In the genomic region with DNA sequence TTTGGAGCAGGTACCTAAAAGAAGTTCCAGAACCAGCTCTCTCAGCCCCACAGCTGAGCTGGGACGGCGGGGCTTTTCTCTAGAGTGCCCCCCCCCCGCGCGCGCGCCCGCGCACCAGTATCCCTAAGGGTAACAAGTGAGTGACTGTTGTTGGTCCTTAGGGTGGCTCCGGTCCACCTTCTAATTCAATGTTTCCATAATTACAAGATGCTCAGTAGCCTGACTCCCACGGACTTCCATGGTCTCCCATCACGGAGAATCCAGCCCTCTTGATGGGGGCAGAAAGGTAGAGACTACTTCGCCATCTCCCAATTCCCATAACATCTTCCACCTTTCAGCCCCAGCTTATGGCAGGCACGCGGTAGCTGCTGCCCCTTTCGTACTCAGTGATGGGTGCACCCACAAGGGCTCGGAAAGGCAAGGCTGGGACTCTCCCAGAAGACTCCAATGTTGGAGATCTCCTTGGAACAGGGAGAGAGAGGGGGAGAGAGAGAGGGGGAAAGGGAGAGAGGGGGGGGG, we compare ENCODE assay signal across 8 mouse cellular contexts. TPM values are rescaled to one million over a fixed set of nuclear protein-coding genes. Genes with fewer than 3 reads are reported as not detected.
DNase-seq lines count a peak whose midpoint lies in the region; ATAC-seq and TF ChIP-seq lines count a peak whose summit lies in the region.

No protein-coding gene starts in this region.

- ATAC-seq in kidney, postnatal 0 days (replicated peaks; ENCODE audit: low FRiP score, low read depth) = no peak
- peak; percentile 35 for ATAC-seq in midbrain, embryonic 13.5 days
- ATAC-seq in erythroblast, adult 5-6 weeks (replicated peaks; ENCODE audit: low FRiP score, poor library complexity, severe bottlenecking) = no peak

- peaks cover 36% of the 10 kb centered on the region for H3K36me3 ChIP-seq in kidney, postnatal 0 days (ENCODE audit: insufficient read depth, low read length)
- H3K36me3 ChIP-seq in hindbrain, embryonic 10.5 days = peaks cover 70% of the 10 kb centered on the region
- H3K36me3 ChIP-seq in midbrain, embryonic 13.5 days = peaks cover 63% of the 10 kb centered on the region

- peak overlapping the region; percentile 74 for H3K9ac ChIP-seq in kidney, postnatal 0 days (ENCODE audit: low read depth, low read length)
- peak overlapping the region; percentile 91 for H3K9ac ChIP-seq in midbrain, embryonic 13.5 days (replicated peaks)

- no peak overlapping the region for H3K27ac ChIP-seq in kidney, postnatal 0 days
- peak overlapping the region; percentile 99 for H3K27ac ChIP-seq in hindbrain, embryonic 10.5 days
- peak overlapping the region; percentile 92 for H3K27ac ChIP-seq in midbrain, embryonic 13.5 days

- no peaks in the 10 kb centered on the region for H3K9me3 ChIP-seq in kidney, postnatal 0 days (replicated peaks; ENCODE audit: low read length)
- no peaks in the 10 kb centered on the region for H3K9me3 ChIP-seq in hindbrain, embryonic 10.5 days
- no peaks in the 10 kb centered on the region for H3K9me3 ChIP-seq in midbrain, embryonic 13.5 days

- under 1% methylated on average over 17 of the region's 17 CpGs for WGBS in kidney, postnatal 0 days
- under 1% methylated on average over 17 of the region's 17 CpGs for WGBS in hindbrain, embryonic 10.5 days
- 0% methylated on average over 17 of the region's 17 CpGs for WGBS in midbrain, embryonic 13.5 days

- H3K4me1 ChIP-seq in kidney, postnatal 0 days (replicated peaks; ENCODE audit: insufficient read depth, low read length) = peaks cover 14% of the 10 kb centered on the region
- H3K4me1 ChIP-seq in hindbrain, embryonic 10.5 days (replicated peaks) = peaks cover 51% of the 10 kb centered on the region
- H3K4me1 ChIP-seq in midbrain, embryonic 13.5 days (replicated peaks) = peaks cover 37% of the 10 kb centered on the region

- no peaks in the 10 kb centered on the region for H3K27me3 ChIP-seq in kidney, postnatal 0 days (ENCODE audit: insufficient read depth, low read length)
- peaks cover 7% of the 10 kb centered on the region; the same call in 1 of the 2 replicates for H3K27me3 ChIP-seq in hindbrain, embryonic 10.5 days (ENCODE audit: insufficient read depth, poor library complexity, severe bottlenecking)
- no peaks in the 10 kb centered on the region for H3K27me3 ChIP-seq in midbrain, embryonic 13.5 days

- peak overlapping the region; percentile 77 for H3K4me2 ChIP-seq in kidney, postnatal 0 days (ENCODE audit: low read length)
- peak overlapping the region; percentile 73 for H3K4me2 ChIP-seq in midbrain, embryonic 13.5 days (replicated peaks)

- peak overlapping the region; percentile 68 for H3K4me3 ChIP-seq in kidney, postnatal 0 days (replicated peaks; ENCODE audit: low read depth, low read length)
- peak overlapping the region; percentile 85 for H3K4me3 ChIP-seq in hindbrain, embryonic 10.5 days
- H3K4me3 ChIP-seq in midbrain, embryonic 13.5 days (replicated peaks) = peak overlapping the region; percentile 90

- peak; percentile 14 for DNase-seq in kidney, postnatal 0 days (ENCODE audit: low spot score)
- DNase-seq in kidney, postnatal 14 days = no peak
- peak; percentile 56 to 65 for DNase-seq in cerebellum, postnatal 10 days
- no peak for DNase-seq in hindbrain, embryonic 10.5 days (ENCODE audit: low spot score)
- no peak for DNase-seq in gastrocnemius, postnatal 10 days
- no peak for DNase-seq in urinary bladder, postnatal 14 days (ENCODE audit: low spot score)

- TF ChIP-seq CTCF in kidney, postnatal 0 days (IDR thresholded peaks at IDR 0.05; ENCODE audit: low read depth) = no peak

RNA-seq across cellular contexts. Expression of gene Tmem132a, which starts 1.1 kb away (rescaled TPM):
- polyA plus RNA-seq in kidney, postnatal 0 days (2015; fragmentation: Nextera tagmentation; extraction: Ambion mirVana) = 43.5 and 45.0 TPM in 2 replicates
- 119 and 135 TPM in 2 replicates for polyA plus RNA-seq in hindbrain, embryonic 10.5 days (2016; fragmentation: Nextera tagmentation; extraction: Ambion mirVana)
- polyA plus RNA-seq in midbrain, embryonic 13.5 days (2015; fragmentation: Nextera tagmentation; extraction: Ambion mirVana) = 196 and 215 TPM in 2 replicates
- not detected in 2 replicates for total RNA-seq in erythroblast, adult 5-6 weeks (2015; ENCODE audit: low replicate concordance)
- not detected in 2 replicates for total RNA-seq in erythroblast, adult 5-6 weeks (2017; ENCODE audit: low replicate concordance)
- 10 to 100 TPM; 26.9 to 29.9 TPM for total RNA-seq in gastrocnemius, postnatal 10 days (2021)

RNA-seq across cellular contexts. Expression of gene Tmem109, which starts 13.1 kb away (rescaled TPM):
- polyA plus RNA-seq in kidney, postnatal 0 days (2015; fragmentation: Nextera tagmentation; extraction: Ambion mirVana) = 87.0 and 89.6 TPM in 2 replicates
- polyA plus RNA-seq in hindbrain, embryonic 10.5 days (2016; fragmentation: Nextera tagmentation; extraction: Ambion mirVana) = 50.8 and 57.3 TPM in 2 replicates
- polyA plus RNA-seq in midbrain, embryonic 13.5 days (2015; fragmentation: Nextera tagmentation; extraction: Ambion mirVana) = 34.4 and 35.0 TPM in 2 replicates
- 6.3 and 10.4 TPM in 2 replicates for total RNA-seq in erythroblast, adult 5-6 weeks (2015; ENCODE audit: low replicate concordance)
- 2.4 and 6.6 TPM in 2 replicates for total RNA-seq in erythroblast, adult 5-6 weeks (2017; ENCODE audit: low replicate concordance)
- 100 to 1,000 TPM; 208 to 212 TPM for total RNA-seq in gastrocnemius, postnatal 10 days (2021)

RNA-seq across cellular contexts. Expression of gene Prpf19, which starts 26.3 kb away (rescaled TPM):
- polyA plus RNA-seq in kidney, postnatal 0 days (2015; fragmentation: Nextera tagmentation; extraction: Ambion mirVana) = 30.6 and 35.2 TPM in 2 replicates
- polyA plus RNA-seq in hindbrain, embryonic 10.5 days (2016; fragmentation: Nextera tagmentation; extraction: Ambion mirVana) = 35.9 and 43.5 TPM in 2 replicates
- polyA plus RNA-seq in midbrain, embryonic 13.5 days (2015; fragmentation: Nextera tagmentation; extraction: Ambion mirVana) = 45.4 and 49.5 TPM in 2 replicates
- total RNA-seq in erythroblast, adult 5-6 weeks (2015; ENCODE audit: low replicate concordance) = 10.0 and 14.4 TPM in 2 replicates
- total RNA-seq in erythroblast, adult 5-6 weeks (2017; ENCODE audit: low replicate concordance) = 26.3 and 59.3 TPM in 2 replicates
- total RNA-seq in gastrocnemius, postnatal 10 days (2021) = 100 to 1,000 TPM; 264 to 270 TPM

RNA-seq across cellular contexts. Expression of gene Slc15a3, which starts 29.2 kb away (rescaled TPM):
- polyA plus RNA-seq in kidney, postnatal 0 days (2015; fragmentation: Nextera tagmentation; extraction: Ambion mirVana) = 0.83 and 0.93 TPM in 2 replicates
- 0.50 and 0.93 TPM in 2 replicates for polyA plus RNA-seq in hindbrain, embryonic 10.5 days (2016; fragmentation: Nextera tagmentation; extraction: Ambion mirVana)
- polyA plus RNA-seq in midbrain, embryonic 13.5 days (2015; fragmentation: Nextera tagmentation; extraction: Ambion mirVana) = 0.28 and 0.59 TPM in 2 replicates
- 2.1 and 3.8 TPM in 2 replicates for total RNA-seq in erythroblast, adult 5-6 weeks (2015; ENCODE audit: low replicate concordance)
- 1.3 and 3.2 TPM in 2 replicates for total RNA-seq in erythroblast, adult 5-6 weeks (2017; ENCODE audit: low replicate concordance)
- total RNA-seq in gastrocnemius, postnatal 10 days (2021) = 1 to 10 TPM in 1 of 2 experiments, under 1 TPM in 1; 0.75 to 1.6 TPM

RNA-seq across cellular contexts. Expression of gene Cd6, which starts 38.8 kb away (rescaled TPM):
- 0.05 TPM in 1 of 2 replicates, not detected in the other for polyA plus RNA-seq in kidney, postnatal 0 days (2015; fragmentation: Nextera tagmentation; extraction: Ambion mirVana)
- not detected in 2 replicates for polyA plus RNA-seq in hindbrain, embryonic 10.5 days (2016; fragmentation: Nextera tagmentation; extraction: Ambion mirVana)
- not detected in 2 replicates for polyA plus RNA-seq in midbrain, embryonic 13.5 days (2015; fragmentation: Nextera tagmentation; extraction: Ambion mirVana)
- total RNA-seq in erythroblast, adult 5-6 weeks (2015; ENCODE audit: low replicate concordance) = not detected in 2 replicates
- not detected in 2 replicates for total RNA-seq in erythroblast, adult 5-6 weeks (2017; ENCODE audit: low replicate concordance)
- under 1 TPM in 1 of 2 experiments, not detected in 1; 0.26 TPM for total RNA-seq in gastrocnemius, postnatal 10 days (2021)

Comparison
In these comparisons a context has a peak if more than half of its experiments do, and no peak if none do; other contexts are left out.
1. DNase-seq: peak in kidney, postnatal 0 days (single experiment) and cerebellum, postnatal 10 days (2 of 2); none in kidney, postnatal 14 days (single experiment), hindbrain, embryonic 10.5 days (single experiment), gastrocnemius, postnatal 10 days (single experiment) and urinary bladder, postnatal 14 days (single experiment).
2. Peak in every context shown above with its lines, with median percentiles within 50 percentile points of each other: H3K4me3 ChIP-seq.